Mouse (Mus musculus) hindbrain, embryonic 16.5 days (tissue): ENCODE measurements around the gene Atxn2. TPM values are rescaled to one million over a fixed set of nuclear protein-coding genes. Genes with fewer than 3 reads are reported as not detected.

ENCODE experiments used
- ATAC-seq: fragments of 200-750 bp; cut with Nextera tagmentation; 2 replicates; pipeline ENCODE4 v1.8.0; 2017; ENCODE audit warnings: moderate TSS enrichment, moderate library complexity
- H3K27ac ChIP-seq: fragments of 300-500 bp; sonication (generic); 2 replicates; pipeline ENCODE4 v1.5.1; 2014; ENCODE audit warnings: low read depth, mild to moderate bottlenecking, control low read depth, low read length, moderate library complexity
- H3K27me3 ChIP-seq: fragments of 300-500 bp; sonication (generic); replicated peaks from 2 replicates; pipeline ENCODE4 v1.6.1; 2014; ENCODE audit warnings: low read length; ENCODE audit not compliant: control insufficient read depth, insufficient read depth
- H3K36me3 ChIP-seq: fragments of 300-500 bp; sonication (generic); 2 replicates; pipeline ENCODE4 v1.6.1; 2014; ENCODE audit warnings: mild to moderate bottlenecking, low read length, moderate library complexity, mixed read lengths; ENCODE audit not compliant: control insufficient read depth, insufficient read depth
- H3K4me1 ChIP-seq: fragments of 300-500 bp; sonication (generic); 2 replicates; pipeline ENCODE4 v1.6.1; 2014; ENCODE audit warnings: low read depth, low read length; ENCODE audit not compliant: control insufficient read depth, insufficient read depth
- H3K4me2 ChIP-seq: fragments of 300-500 bp; sonication (generic); 2 replicates; pipeline ENCODE4 v1.6.1; 2014; ENCODE audit warnings: mild to moderate bottlenecking, low read length, control low read depth, moderate library complexity
- H3K4me3 ChIP-seq: fragments of 300-500 bp; sonication (generic); 2 replicates; pipeline ENCODE4 v1.5.1; 2014; ENCODE audit warnings: mild to moderate bottlenecking, low read length, control low read depth, moderate library complexity
- H3K9ac ChIP-seq: fragments of 300-500 bp; sonication (generic); 2 replicates; pipeline ENCODE4 v1.6.1; 2014; ENCODE audit warnings: low read depth, mild to moderate bottlenecking, control low read depth, low read length, moderate library complexity
- H3K9me3 ChIP-seq: fragments of 300-500 bp; sonication (generic); 2 replicates; pipeline ENCODE4 v1.6.1; 2014; ENCODE audit warnings: mild to moderate bottlenecking, low read length, moderate library complexity; ENCODE audit not compliant: control insufficient read depth
- WGBS: fragments of 180-500 bp; shearing (Covaris S2); extraction: QIAGEN DNeasy Blood & Tissue Kit; methylation state at CpG from one replicate; pipeline ENCODE4 v1.1.7; 2014; 5-methylcytosine and 5-hydroxymethylcytosine counted together
- microRNA-seq: library from miRNA; unstranded; fragments of <30 nt; microRNA quantifications from one replicate; pipeline ENCODE4, GENCODE M21; 2017
- polyA plus RNA-seq: library from polyadenylated mRNA; unstranded; fragments of >200 nt; fragmentation: Nextera tagmentation; extraction: Ambion mirVana; gene quantifications from 2 replicates; pipeline ENCODE4 v1.2.1, GENCODE M21; 2015

Gene Atxn2
- polyA plus RNA-seq, 1 experiment from 2014 or later = 53.9 TPM

- H3K4me3 ChIP-seq = no peak overlapping the region
- peaks cover 11% of the 10 kb centered on the region for H3K36me3 ChIP-seq
- H3K27ac ChIP-seq = no peak overlapping the region
- no peak for ATAC-seq
- no peak overlapping the region for H3K4me2 ChIP-seq
- H3K9me3 ChIP-seq = peaks cover 9% of the 10 kb centered on the region
- no peak overlapping the region for H3K9ac ChIP-seq
- H3K4me1 ChIP-seq = no peaks in the 10 kb centered on the region
- H3K27me3 ChIP-seq = no peaks in the 10 kb centered on the region
- 65% methylated on average over 5 of the region's 5 CpGs for WGBS
Observed at GRCm38 (mm10) chr5:121861964-121862363, 150.8 kb downstream of the Atxn2 start.

- Histone ChIP-seq H3K4me2 (no peak overlapping the region), H3K9ac (no peak overlapping the region), H3K4me1 (no peaks in the 10 kb centered on the region), H3K27ac (no peak overlapping the region), H3K4me3 (no peak overlapping the region), H3K36me3 (peaks cover 13% of the 10 kb centered on the region), H3K27me3 (no peaks in the 10 kb centered on the region), H3K9me3 (peaks cover 9% of the 10 kb centered on the region)
- 14% methylated on average over 7 of the region's 11 CpGs for WGBS
- no peak for ATAC-seq
Observed at GRCm38 (mm10) chr5:121864330-121864729, 153.2 kb downstream of the Atxn2 start.

Small RNA genes within 50 kb of the gene (microRNA-seq; reads per million reads assigned to microRNA genes)
- gene Mir7031 = not detected

Other genes with a start within 250 kb of the Atxn2 start
- gene Adam1b, start 207.9 kb upstream of the Atxn2 start, polyA plus RNA-seq = 0.07 TPM in 1 of 2 replicates, not detected in the other
- 3.1 and 3.8 TPM in 2 replicates for gene Adam1a, start 165.9 kb upstream of the Atxn2 start, polyA plus RNA-seq
- gene Gm42878, start 165.9 kb upstream of the Atxn2 start, polyA plus RNA-seq = 0.40 TPM in 1 of 2 replicates, not detected in the other
- 61.7 and 64.5 TPM in 2 replicates for gene Mapkapk5, start 165.4 kb upstream of the Atxn2 start, polyA plus RNA-seq
- gene Aldh2, start 117.5 kb upstream of the Atxn2 start, polyA plus RNA-seq = 150 and 156 TPM in 2 replicates
- 2.0 and 2.6 TPM in 2 replicates for gene Acad12, start 92.4 kb upstream of the Atxn2 start, polyA plus RNA-seq
- 1.3 and 1.4 TPM in 2 replicates for gene Acad10, start 50.8 kb upstream of the Atxn2 start, polyA plus RNA-seq
- 36.1 and 42.5 TPM in 2 replicates for gene Brap, start 50.8 kb upstream of the Atxn2 start, polyA plus RNA-seq
- gene Sh2b3, start 126.3 kb downstream of the Atxn2 start, polyA plus RNA-seq = 5.2 and 6.9 TPM in 2 replicates
- gene Pheta1, start 137.6 kb downstream of the Atxn2 start, polyA plus RNA-seq = 34.1 and 39.5 TPM in 2 replicates